Mouse (Mus musculus): Measurements from ENCODE around the gene Tbc1d10a. TPM values are rescaled to one million over a fixed set of nuclear protein-coding genes. Genes with fewer than 3 reads are reported as not detected.

Tbc1d10a gene
- polyA plus RNA-seq, 2 experiments from 2014 or later, result 23.0 to 30.6 TPM

GRCm38 (mm10) chr11:4240151-4240550, 53.6 kb downstream of the Tbc1d10a start:
- no peak for ATAC-seq

- no peak for ATAC-seq
Measured at GRCm38 (mm10) chr11:4241180-4241579, 54.6 kb downstream of the Tbc1d10a start.

- ATAC-seq, result no peak
Measured at GRCm38 (mm10) chr11:4246126-4246525, 59.5 kb downstream of the Tbc1d10a start.

- peak; percentile 85 for ATAC-seq
Measured at GRCm38 (mm10) chr11:4246623-4247022, 60.0 kb downstream of the Tbc1d10a start.

- ATAC-seq, result peak; percentile 78
Measured at GRCm38 (mm10) chr11:4247201-4247959, 60.8 kb downstream of the Tbc1d10a start.

- no peak for ATAC-seq
Measured at GRCm38 (mm10) chr11:4249151-4249550, 62.6 kb downstream of the Tbc1d10a start.

GRCm38 (mm10) chr11:4250290-4250689, 63.7 kb downstream of the Tbc1d10a start:
- ATAC-seq, result no peak

GRCm38 (mm10) chr11:4251376-4251775, 64.8 kb downstream of the Tbc1d10a start:
- ATAC-seq, result no peak

- no peak for ATAC-seq
Measured at GRCm38 (mm10) chr11:4252886-4253285, 66.3 kb downstream of the Tbc1d10a start.

- ATAC-seq, result no peak
Measured at GRCm38 (mm10) chr11:4256846-4257607, 70.4 kb downstream of the Tbc1d10a start, which contains the start of gene Lif. Gene Lif (plus strand): TSS chr11:4257557.

GRCm38 (mm10) chr11:4257756-4258155, 71.2 kb downstream of the Tbc1d10a start:
- no peak for ATAC-seq

- peak; percentile 68 for ATAC-seq
Measured at GRCm38 (mm10) chr11:4258657-4259082, 72.1 kb downstream of the Tbc1d10a start.

GRCm38 (mm10) chr11:4260463-4261187, 74.0 kb downstream of the Tbc1d10a start:
- peak; percentile 19 for ATAC-seq

- peak; percentile 65 for ATAC-seq
Measured at GRCm38 (mm10) chr11:4261188-4261494, 74.6 kb downstream of the Tbc1d10a start.

- ATAC-seq, result peak; percentile 48
Measured at GRCm38 (mm10) chr11:4261969-4262368, 75.4 kb downstream of the Tbc1d10a start.

- ATAC-seq, result no peak
Measured at GRCm38 (mm10) chr11:4262847-4263246, 76.3 kb downstream of the Tbc1d10a start.

GRCm38 (mm10) chr11:4263296-4263695, 76.7 kb downstream of the Tbc1d10a start:
- ATAC-seq, result no peak

- ATAC-seq, result no peak
Measured at GRCm38 (mm10) chr11:4264066-4264465, 77.5 kb downstream of the Tbc1d10a start.

Other genes with a start within 250 kb of the Tbc1d10a start
- 100 to 1,000 TPM in 1 of 2 experiments, 10 to 100 TPM in 1; 82.0 to 111 TPM for gene Pes1, start 222.8 kb upstream of the Tbc1d10a start, polyA plus RNA-seq (2017; shearing (Covaris generic))
- not detected for gene 4930556J24Rik, start 210.0 kb upstream of the Tbc1d10a start, polyA plus RNA-seq (2017; shearing (Covaris generic))
- not detected for gene Gal3st1, start 203.2 kb upstream of the Tbc1d10a start, polyA plus RNA-seq (2017; shearing (Covaris generic))
- not detected for gene Sec14l4, start 155.3 kb upstream of the Tbc1d10a start, polyA plus RNA-seq (2017; shearing (Covaris generic))
- gene Sec14l3, start 121.9 kb upstream of the Tbc1d10a start, polyA plus RNA-seq (2017; shearing (Covaris generic)), result not detected
- 1 to 10 TPM; 1.2 to 1.8 TPM for gene Mtfp1, start 91.3 kb upstream of the Tbc1d10a start, polyA plus RNA-seq (2017; shearing (Covaris generic))
- gene Sec14l2, start 63.4 kb upstream of the Tbc1d10a start, polyA plus RNA-seq (2017; shearing (Covaris generic)), result 1 to 10 TPM in 1 of 2 experiments, under 1 TPM in 1; 0.71 to 3.8 TPM
- 10 to 100 TPM in 1 of 2 experiments, 1 to 10 TPM in 1; 7.3 to 11.2 TPM for gene Rnf215, start 51.6 kb upstream of the Tbc1d10a start, polyA plus RNA-seq (2017; shearing (Covaris generic))
- 1 to 10 TPM; 2.7 to 3.0 TPM for gene Ccdc157, start 26.5 kb upstream of the Tbc1d10a start, polyA plus RNA-seq (2017; shearing (Covaris generic))
- 10 to 100 TPM; 57.5 to 68.2 TPM for gene Sf3a1, start 26.4 kb upstream of the Tbc1d10a start, polyA plus RNA-seq (2017; shearing (Covaris generic))
- gene Castor1, start 31.4 kb downstream of the Tbc1d10a start, polyA plus RNA-seq (2017; shearing (Covaris generic)), result 10 to 100 TPM; 32.3 to 51.9 TPM
- gene Osm, start 49.6 kb downstream of the Tbc1d10a start, polyA plus RNA-seq (2017; shearing (Covaris generic)), result 10 to 100 TPM; 18.6 to 22.8 TPM
- gene Lif, start 70.8 kb downstream of the Tbc1d10a start, polyA plus RNA-seq (2017; shearing (Covaris generic)), result 1 to 10 TPM; 1.8 to 2.7 TPM